Mouse (Mus musculus) intestine, embryonic 16.5 days (tissue): ENCODE results near the gene Nupl1. TPM values are rescaled to one million over a fixed set of nuclear protein-coding genes. Genes with fewer than 3 reads are reported as not detected.
A peak's percentile ranks its signal among the peaks of the same experiment; 100 is the strongest.

Source experiments
- ATAC-seq: fragments of 200-750 bp; cut with Nextera tagmentation; 2 replicates; pipeline ENCODE4 v1.8.0; 2017; ENCODE audit warnings: moderate TSS enrichment, moderate library complexity
- H3K27ac ChIP-seq: fragments of 300-500 bp; sonication (generic); 2 replicates; pipeline ENCODE4 v1.5.1; 2014; ENCODE audit warnings: mild to moderate bottlenecking, low read length
- H3K27me3 ChIP-seq: fragments of 300-500 bp; sonication (generic); replicated peaks from 2 replicates; pipeline ENCODE4 v1.6.1; 2014; ENCODE audit warnings: low read length, control low read depth, mixed read lengths; ENCODE audit not compliant: control insufficient read depth, insufficient read depth
- H3K36me3 ChIP-seq: fragments of 300-500 bp; sonication (generic); 2 replicates; pipeline ENCODE4 v1.6.1; 2014; ENCODE audit warnings: low read length, control low read depth; ENCODE audit not compliant: control insufficient read depth, insufficient read depth
- H3K4me1 ChIP-seq: fragments of 300-500 bp; sonication (generic); 2 replicates; pipeline ENCODE4 v1.6.1; 2014; ENCODE audit warnings: low read length, control low read depth, mixed read lengths; ENCODE audit not compliant: control insufficient read depth, insufficient read depth
- H3K4me2 ChIP-seq: fragments of 300-500 bp; sonication (generic); 2 replicates; pipeline ENCODE4 v1.6.1; 2014; ENCODE audit warnings: low read depth, low read length, control low read depth
- H3K4me3 ChIP-seq: fragments of 300-500 bp; sonication (generic); 2 replicates; pipeline ENCODE4 v1.5.1; 2014; ENCODE audit warnings: mild to moderate bottlenecking, low read length
- H3K9ac ChIP-seq: fragments of 300-500 bp; sonication (generic); 2 replicates; pipeline ENCODE4 v1.6.1; 2014; ENCODE audit warnings: low read depth, low read length
- H3K9me3 ChIP-seq: fragments of 300-500 bp; sonication (generic); 2 replicates; pipeline ENCODE4 v1.6.1; 2016; ENCODE audit warnings: low read length, control low read depth; ENCODE audit not compliant: control insufficient read depth
- WGBS: fragments of 180-500 bp; shearing (Covaris S2); extraction: QIAGEN DNeasy Blood & Tissue Kit; methylation state at CpG from one replicate; pipeline ENCODE4 v1.1.7; 2014; 5-methylcytosine and 5-hydroxymethylcytosine counted together
- polyA plus RNA-seq: library from polyadenylated mRNA; unstranded; fragments of >200 nt; fragmentation: Nextera tagmentation; extraction: Ambion mirVana; gene quantifications from 2 replicates; pipeline ENCODE4 v1.2.1, GENCODE M21; 2015

Gene Nupl1
- polyA plus RNA-seq, 1 experiment from 2014 or later: 0.09 TPM

- Histone ChIP-seq H3K9me3 (no peaks in the 10 kb centered on the region), H3K4me2 (no peak overlapping the region), H3K27ac (no peak overlapping the region), H3K4me3 (no peak overlapping the region), H3K27me3 (no peaks in the 10 kb centered on the region), H3K36me3 (no peaks in the 10 kb centered on the region), H3K4me1 (0 out of 2 replicates have a peak, but pooled peaks cover 5% of the 10 kb centered on the region), H3K9ac (no peak overlapping the region)
- WGBS: 82% methylated on average over 6 of the region's 6 CpGs
- no peak for ATAC-seq
These were observed 18.1 kb upstream of the Nupl1 start for GRCm38 (mm10) chr14:60269333-60269732.

GRCm38 (mm10) chr14:60264990-60265876 lies 14.0 kb upstream of the Nupl1 start, which contains the start of gene Mtmr6:
Gene Mtmr6 (plus strand): TSS chr14:60265228.
- no peaks in the 10 kb centered on the region for H3K27me3 ChIP-seq
- ATAC-seq: peak; percentile 98
- peak within 1 kb of the TSS; percentile 86 for H3K9ac ChIP-seq
- H3K4me3 ChIP-seq: peak within 1 kb of the TSS; percentile 84
- H3K36me3 ChIP-seq: no peaks in the 10 kb centered on the region
- H3K4me1 ChIP-seq: 0 out of 2 replicates have a peak, but pooled peaks cover 5% of the 10 kb centered on the region
- under 1% methylated on average over 51 of the region's 51 CpGs for whole genome bisulfite sequencing
- H3K9me3 ChIP-seq: no peaks in the 10 kb centered on the region
- H3K27ac ChIP-seq: peak within 1 kb of the TSS; percentile 61
- H3K4me2 ChIP-seq: peak within 1 kb of the TSS; percentile 69

GRCm38 (mm10) chr14:60262316-60262715 lies 11.1 kb upstream of the Nupl1 start:
- H3K4me2 ChIP-seq: no peak overlapping the region
- H3K27ac ChIP-seq: no peak overlapping the region
- H3K9ac ChIP-seq: no peak overlapping the region

GRCm38 (mm10) chr14:60257851-60258250 lies 6.6 kb upstream of the Nupl1 start:
- WGBS: 96% methylated on average over 1 of the region's 1 CpGs
- H3K27ac ChIP-seq: no peak overlapping the region
- H3K9ac ChIP-seq: no peak overlapping the region
- H3K4me2 ChIP-seq: no peak overlapping the region
- no peak for ATAC-seq
- no peaks in the 10 kb centered on the region for H3K36me3 ChIP-seq
- H3K9me3 ChIP-seq: no peaks in the 10 kb centered on the region
- no peaks in the 10 kb centered on the region for H3K27me3 ChIP-seq
- 0 out of 2 replicates have a peak, but pooled peaks cover 4% of the 10 kb centered on the region for H3K4me1 ChIP-seq
- no peak overlapping the region for H3K4me3 ChIP-seq

More at GRCm38 (mm10) chr14:60262316-60262715, 11.1 kb upstream of the Nupl1 start:
- Histone ChIP-seq H3K36me3 (no peaks in the 10 kb centered on the region), H3K4me1 (0 out of 2 replicates have a peak, but pooled peaks cover 6% of the 10 kb centered on the region), H3K9me3 (no peaks in the 10 kb centered on the region), H3K27me3 (no peaks in the 10 kb centered on the region), H3K4me3 (no peak overlapping the region)
- WGBS: 40% methylated on average over 7 of the region's 7 CpGs
- no peak for ATAC-seq

- Histone ChIP-seq H3K9me3 (no peaks in the 10 kb centered on the region), H3K36me3 (no peaks in the 10 kb centered on the region), H3K4me2 (no peak overlapping the region), H3K4me1 (peaks cover 7% of the 10 kb centered on the region; the same call in 1 of the 2 replicates), H3K27ac (no peak overlapping the region), H3K4me3 (no peak overlapping the region), H3K9ac (0 out of 2 replicates have a peak overlapping the region, but pooled peaks have one; percentile 14), H3K27me3 (no peaks in the 10 kb centered on the region)
- ATAC-seq: peak; percentile 82
- 54% methylated on average over 4 of the region's 4 CpGs for WGBS
These were observed 5.9 kb upstream of the Nupl1 start for GRCm38 (mm10) chr14:60257101-60257500.

- WGBS: 34% methylated on average over 3 of the region's 3 CpGs
- ATAC-seq: no peak
These were observed 5.1 kb upstream of the Nupl1 start for GRCm38 (mm10) chr14:60256356-60256755.

GRCm38 (mm10) chr14:60254774-60255173 lies 3.5 kb upstream of the Nupl1 start:
- Histone ChIP-seq H3K4me2 (no peak overlapping the region), H3K9ac (no peak overlapping the region), H3K4me1 (peaks cover 7% of the 10 kb centered on the region; the same call in 1 of the 2 replicates), H3K27me3 (no peaks in the 10 kb centered on the region), H3K9me3 (no peaks in the 10 kb centered on the region), H3K27ac (no peak overlapping the region), H3K4me3 (no peak overlapping the region), H3K36me3 (no peaks in the 10 kb centered on the region)
- no peak for ATAC-seq

More at GRCm38 (mm10) chr14:60256356-60256755, 5.1 kb upstream of the Nupl1 start:
- Histone ChIP-seq H3K4me2 (no peak overlapping the region), H3K27me3 (no peaks in the 10 kb centered on the region), H3K4me1 (peaks cover 7% of the 10 kb centered on the region; the same call in 1 of the 2 replicates), H3K9ac (no peak overlapping the region), H3K4me3 (no peak overlapping the region), H3K27ac (no peak overlapping the region), H3K36me3 (no peaks in the 10 kb centered on the region), H3K9me3 (no peaks in the 10 kb centered on the region)

GRCm38 (mm10) chr14:60253466-60253865 lies 2.2 kb upstream of the Nupl1 start:
- 89% methylated on average over 3 of the region's 3 CpGs for WGBS
- Histone ChIP-seq H3K4me3 (no peak overlapping the region), H3K36me3 (no peaks in the 10 kb centered on the region), H3K27ac (no peak overlapping the region), H3K9ac (no peak overlapping the region), H3K9me3 (no peaks in the 10 kb centered on the region), H3K4me1 (peaks cover 11% of the 10 kb centered on the region; the same call in 1 of the 2 replicates), H3K27me3 (no peaks in the 10 kb centered on the region), H3K4me2 (no peak overlapping the region)
- ATAC-seq: no peak
